Mouse (Mus musculus) Patski (cell line): ENCODE measurements at regions not wholly inside any gene's neighbourhood (a gene's known extent, or its start where the extent isn't known, plus 50 kb on each side); places are given as distances from the start of the nearest gene placed in this dataset.

ENCODE experiments used
- ATAC-seq: fragments of 100-300 bp; one replicate; pipeline ENCODE4 v1.8.0; 2021
- CTCF ChIA-PET: fragments of 350-600 bp; sonication (Branson Sonifier 250); formaldehyde crosslinking; loops from one replicate; lab custom pipeline; 2022; ENCODE audit warnings: inconsistent platforms; lab: Charles Lee
- POLR2A ChIA-PET: fragments of 350-600 bp; sonication (Branson Sonifier 250); formaldehyde crosslinking; loops from one replicate; lab custom pipeline; 2022; ENCODE audit warnings: antibody characterized with exemption, inconsistent platforms; lab: Charles Lee
- DNase-seq: peaks from one replicate; pipeline ENCODE4 v3.0.0-alpha.2; 2011; ENCODE audit warnings: low read depth, low spot score
- H3K27me3 ChIP-seq: fragments of 371-371 bp; one replicate; pipeline ENCODE4 v1.5.1; 2021
- CTCF ChIP-seq: fragments of 100-300 bp; IDR thresholded peaks from one replicate; pipeline ENCODE4 v1.5.1; 2021
- in situ Hi-C: fragments of 300-500 bp; cut with MboI; formaldehyde crosslinking; loops from 3 replicates; pipeline ENCODE4 v1.11.1; 2018; ENCODE audit warnings: low pct_unique_long_range_greater_than_20kb, mixed read lengths

GRCm38 (mm10) chrX:11087913-11088312, 211.1 kb upstream of the H2al1a start:
- DNase-seq (no peak), ATAC-seq (no peak)
- POLR2A ChIA-PET = no interaction called here
- peaks cover 10% of the 10 kb centered on the region for H3K27me3 ChIP-seq
- no peak for TF ChIP-seq CTCF
- in situ Hi-C loops = loop anchor here (5.0 kb wide), 1 partner anchor 376 kb away; no protein-coding TSS in a partner anchor
- CTCF ChIA-PET = no interaction called here

GRCm38 (mm10) chrX:11088506-11088905, 210.6 kb upstream of the H2al1a start:
- in situ Hi-C loops = loop anchor here (5.0 kb wide), 1 partner anchor 376 kb away; no protein-coding TSS in a partner anchor
- DNase-seq (no peak), ATAC-seq (no peak)
- ChIA-PET POLR2A (no interaction called here), CTCF (no interaction called here)
- H3K27me3 ChIP-seq = peaks cover 12% of the 10 kb centered on the region
- TF ChIP-seq CTCF = no peak

- in situ Hi-C loops = no loop called here
- peak; percentile 67 for TF ChIP-seq CTCF
- DNase-seq = no peak
- ChIA-PET POLR2A (interaction anchor here (0.8 kb wide), 1 partner anchor 179 kb away, joined by 3 read pairs; no protein-coding TSS in a partner anchor), CTCF (interaction anchor here (0.7 to 1.5 kb wide), 3 partner anchors 17 to 436 kb away, joined by 3 to 4 read pairs (median 3); no protein-coding TSS in a partner anchor)
- ATAC-seq = peak; percentile 31
- H3K27me3 ChIP-seq = peaks cover 15% of the 10 kb centered on the region
Observed at GRCm38 (mm10) chrX:11090432-11090831, 208.6 kb upstream of the H2al1a start.

GRCm38 (mm10) chrX:11097581-11098254, 201.3 kb upstream of the H2al1a start:
- in situ Hi-C loops = no loop called here
- POLR2A ChIA-PET = interaction anchor here (0.6 kb wide), 1 partner anchor 453 kb away, joined by 3 read pairs; no protein-coding TSS in a partner anchor
- TF ChIP-seq CTCF = no peak
- H3K27me3 ChIP-seq = peaks cover 8% of the 10 kb centered on the region
- DNase-seq = no peak
- CTCF ChIA-PET = interaction anchor here (1.2 kb wide), 1 partner anchor 98 kb away, joined by 4 read pairs; no protein-coding TSS in a partner anchor
- ATAC-seq = no peak

GRCm38 (mm10) chrX:11098366-11098765, 200.7 kb upstream of the H2al1a start:
- DNase-seq (no peak), ATAC-seq (no peak)
- POLR2A ChIA-PET = interaction anchor here (0.6 to 0.7 kb wide), 2 partner anchors 40 to 453 kb away, joined by 3 read pairs; no protein-coding TSS in a partner anchor
- CTCF ChIA-PET = interaction anchor here (1.2 to 1.8 kb wide), 2 partner anchors 13 to 99 kb away, joined by 3 to 4 read pairs; no protein-coding TSS in a partner anchor
- in situ Hi-C loops = no loop called here
- H3K27me3 ChIP-seq = peaks cover 7% of the 10 kb centered on the region
- TF ChIP-seq CTCF = no peak

GRCm38 (mm10) chrX:11099146-11100087, 199.6 kb upstream of the H2al1a start:
- TF ChIP-seq CTCF = no peak
- ChIA-PET CTCF (interaction anchor here (1.2 to 1.8 kb wide), 3 partner anchors 14 to 454 kb away, joined by 3 to 4 read pairs (median 3); no protein-coding TSS in a partner anchor), POLR2A (interaction anchor here (0.7 kb wide), 1 partner anchor 39 kb away, joined by 3 read pairs; no protein-coding TSS in a partner anchor)
- peaks cover 3% of the 10 kb centered on the region for H3K27me3 ChIP-seq
- DNase-seq = no peak
- in situ Hi-C loops = no loop called here
- ATAC-seq = no peak

GRCm38 (mm10) chrX:11100935-11101334, 198.1 kb upstream of the H2al1a start:
- peak; percentile 64 for TF ChIP-seq CTCF
- H3K27me3 ChIP-seq = peaks cover 5% of the 10 kb centered on the region
- ChIA-PET POLR2A (no interaction called here), CTCF (no interaction called here)
- no peak for ATAC-seq
- DNase-seq = no peak
- in situ Hi-C loops = no loop called here

- no peak for DNase-seq
- ChIA-PET POLR2A (no interaction called here), CTCF (no interaction called here)
- in situ Hi-C loops = no loop called here
- peaks cover 36% of the 10 kb centered on the region for H3K27me3 ChIP-seq
- TF ChIP-seq CTCF = no peak
- ATAC-seq = no peak
Observed at GRCm38 (mm10) chrX:11131253-11131652, 167.8 kb upstream of the H2al1a start.

GRCm38 (mm10) chrX:11139971-11140421, 159.1 kb upstream of the H2al1a start:
- no peak for TF ChIP-seq CTCF
- in situ Hi-C loops = no loop called here
- ATAC-seq (peak; percentile 94), DNase-seq (peak; percentile 75)
- H3K27me3 ChIP-seq = peaks cover 3% of the 10 kb centered on the region
- ChIA-PET CTCF (interaction anchor here (1.5 kb wide), 1 partner anchor 14 kb away, joined by 3 read pairs; no protein-coding TSS in a partner anchor), POLR2A (interaction anchor here (0.6 kb wide), 1 partner anchor 783 kb away, joined by 4 read pairs; no protein-coding TSS in a partner anchor)

- peak; percentile 60 for TF ChIP-seq CTCF
- ChIA-PET POLR2A (no interaction called here), CTCF (interaction anchor here (1.5 kb wide), 1 partner anchor 13 kb away, joined by 3 read pairs; no protein-coding TSS in a partner anchor)
- no peak for ATAC-seq
- peaks cover 3% of the 10 kb centered on the region for H3K27me3 ChIP-seq
- no peak for DNase-seq
- in situ Hi-C loops = no loop called here
Observed at GRCm38 (mm10) chrX:11141294-11141693, 157.8 kb upstream of the H2al1a start.
